23 mouse cellular contexts compared by ENCODE assay signal in genomic region chr5:69541680-69542079, GRCm38 (mm10). TPM values are rescaled to one million over a fixed set of nuclear protein-coding genes. Genes with fewer than 3 reads are reported as not detected.
DNase-seq lines count a peak whose midpoint lies in the region; ATAC-seq and TF ChIP-seq lines count a peak whose summit lies in the region.
"Had no signal": no experiment of that assay in that cellular context is flagged by ENCODE, and none has a peak within 500 bp of the region (broad histone marks: within the 10 kb centered on the region; RNA-seq: fewer than 3 reads in every experiment).

No protein-coding gene starts in this region.

- no peak for TF ChIP-seq POLR2A in kidney, adult 2 months (IDR thresholded peaks at IDR 0.05; ENCODE audit: low read depth, low read length)

- H3K27me3 ChIP-seq in heart, embryonic 13.5 days (replicated peaks): no peaks in the 10 kb centered on the region
- H3K27me3 ChIP-seq in heart, postnatal 0 days (ENCODE audit: control insufficient read depth, insufficient read depth, low read length): no peaks in the 10 kb centered on the region
- H3K27me3 ChIP-seq in kidney, adult 2 months (replicated peaks; ENCODE audit: control insufficient read depth, insufficient read depth, low read length): no peaks in the 10 kb centered on the region
- H3K27me3 ChIP-seq: embryonic facial prominence, embryonic 12.5 days; forebrain, embryonic 15.5 days; hindbrain, embryonic 12.5 days had no signal

- no peak overlapping the region for H3K9ac ChIP-seq in heart, embryonic 13.5 days
- H3K9ac ChIP-seq in heart, postnatal 0 days (replicated peaks; ENCODE audit: low read depth, low read length): no peak overlapping the region
- H3K9ac ChIP-seq: embryonic facial prominence, embryonic 12.5 days; forebrain, embryonic 15.5 days; hindbrain, embryonic 12.5 days had no signal

- H3K4me3 ChIP-seq in heart, embryonic 13.5 days: no peak overlapping the region
- H3K4me3 ChIP-seq in heart, postnatal 0 days (ENCODE audit: low read depth, low read length): peak overlapping the region; percentile 41; the same call in 1 of the 2 replicates
- H3K4me3 ChIP-seq in kidney, adult 2 months (ENCODE audit: insufficient read depth, low read depth, low read length): no peak overlapping the region
- H3K4me3 ChIP-seq: embryonic facial prominence, embryonic 12.5 days; forebrain, embryonic 15.5 days; hindbrain, embryonic 12.5 days had no signal

- TF ChIP-seq CTCF in heart, postnatal 0 days (IDR thresholded peaks at IDR 0.05; ENCODE audit: low read depth): no peak
- no peak for TF ChIP-seq CTCF in kidney, adult 2 months (conservative IDR thresholded peaks at IDR 0.05; ENCODE audit: insufficient read depth, insufficient read length, low read depth, low read length)

- H3K4me1 ChIP-seq in heart, embryonic 13.5 days: peaks cover 7% of the 10 kb centered on the region
- peaks cover 7% of the 10 kb centered on the region; the same call in 1 of the 2 replicates for H3K4me1 ChIP-seq in heart, postnatal 0 days (ENCODE audit: control insufficient read depth, insufficient read depth)
- H3K4me1 ChIP-seq in kidney, adult 2 months (ENCODE audit: control insufficient read depth, insufficient read depth, low read length): no peaks in the 10 kb centered on the region
- H3K4me1 ChIP-seq: embryonic facial prominence, embryonic 12.5 days; forebrain, embryonic 15.5 days; hindbrain, embryonic 12.5 days had no signal

- 76% methylated on average over 1 of the region's 1 CpGs for WGBS in heart, embryonic 13.5 days
- WGBS in heart, postnatal 0 days: 71% methylated on average over 1 of the region's 1 CpGs
- WGBS in kidney, adult 2 months: 76% methylated on average over 1 of the region's 1 CpGs

- intact Hi-C loops in heart, postnatal 36 days (cut with DNase I): no loop called here

- no peak overlapping the region for H3K4me2 ChIP-seq in heart, embryonic 13.5 days
- H3K4me2 ChIP-seq in heart, postnatal 0 days (ENCODE audit: low read depth, low read length): peak overlapping the region; percentile 55
- H3K4me2 ChIP-seq: embryonic facial prominence, embryonic 12.5 days; forebrain, embryonic 15.5 days; hindbrain, embryonic 12.5 days had no signal

- 0 out of 2 replicates have a peak overlapping the region, but pooled peaks have one; percentile 36 for H3K27ac ChIP-seq in heart, embryonic 13.5 days (replicated peaks)
- H3K27ac ChIP-seq in heart, postnatal 0 days (ENCODE audit: low read depth): peak overlapping the region; percentile 92
- no peak overlapping the region for H3K27ac ChIP-seq in kidney, adult 2 months (ENCODE audit: insufficient read depth, low read depth, low read length)
- H3K27ac ChIP-seq: embryonic facial prominence, embryonic 12.5 days; forebrain, embryonic 15.5 days; hindbrain, embryonic 12.5 days had no signal

- H3K9me3 ChIP-seq in heart, embryonic 13.5 days: no peaks in the 10 kb centered on the region
- no peaks in the 10 kb centered on the region for H3K9me3 ChIP-seq in heart, postnatal 0 days (replicated peaks; ENCODE audit: control insufficient read depth, low read length)
- H3K9me3 ChIP-seq: embryonic facial prominence, embryonic 12.5 days; forebrain, embryonic 15.5 days; G1E; hindbrain, embryonic 12.5 days had no signal

- TF ChIP-seq EP300 in heart, postnatal 0 days (IDR thresholded peaks at IDR 0.05; ENCODE audit: low read depth): no peak

- H3K36me3 ChIP-seq in heart, embryonic 13.5 days: no peaks in the 10 kb centered on the region
- no peaks in the 10 kb centered on the region for H3K36me3 ChIP-seq in heart, postnatal 0 days (replicated peaks; ENCODE audit: control insufficient read depth, insufficient read depth, low read length)
- no peaks in the 10 kb centered on the region for H3K36me3 ChIP-seq in kidney, adult 2 months (ENCODE audit: control insufficient read depth, insufficient read depth, low read length)
- H3K36me3 ChIP-seq: embryonic facial prominence, embryonic 12.5 days; forebrain, embryonic 15.5 days; G1E; hindbrain, embryonic 12.5 days had no signal

- no peak for DNase-seq in heart, postnatal 36 days
- DNase-seq in heart, postnatal 0 days (ENCODE audit: low spot score): peak; percentile 55
- DNase-seq in heart, postnatal 4 days: no peak
- DNase-seq in brain, adult 2 months (ENCODE audit: low read depth, low spot score): peak; percentile 52
- no peak for DNase-seq in kidney, adult 2 months
- DNase-seq: adrenal gland, adult 8-10 months; adrenal gland, postnatal 36 days; B cell, adult 2 months; cerebellum, adult 11-12 months; cerebellum, postnatal 25 days; gastrocnemius, postnatal 14 days; kidney, adult 9 months had no signal

- ATAC-seq in heart, embryonic 13.5 days (ENCODE audit: extremely low read depth, insufficient number of reproducible peaks, low FRiP score, low TSS enrichment): no peak
- peak; percentile 75 for ATAC-seq in heart, postnatal 0 days (ENCODE audit: insufficient read depth, low read depth)
- ATAC-seq: CD4-positive, CD25-positive, alpha-beta regulatory T cell, adult 4 months; forebrain, embryonic 15.5 days; hindbrain, embryonic 16.5 days; inflammation-experienced regulatory T-cells, adult 6 months; intestine, postnatal 0 days had no signal

RNA-seq across cellular contexts. Expression of gene Yipf7, which starts 0.8 kb away (rescaled TPM):
- polyA plus RNA-seq in heart, embryonic 13.5 days (2015; fragmentation: Nextera tagmentation; extraction: Ambion mirVana): 6.5 and 9.6 TPM in 2 replicates
- total RNA-seq in heart, postnatal 36 days (2021): 100 to 1,000 TPM; 158 to 177 TPM
- total RNA-seq in heart, postnatal 0 days (2014; rRNA removed; ENCODE audit: low replicate concordance): 55.3 and 103 TPM in 2 replicates
- polyA plus RNA-seq in heart, postnatal 0 days (2015; fragmentation: Nextera tagmentation; extraction: Ambion mirVana): 107 and 118 TPM in 2 replicates
- 100 to 1,000 TPM; 100 to 110 TPM for total RNA-seq in heart, postnatal 4 days (2021)
- 2.1 TPM in 1 of 2 replicates, not detected in the other for polyA plus RNA-seq in kidney, adult 2 months (2012; rRNA removed)
- total RNA-seq: adrenal gland, adult 8-10 months; adrenal gland, postnatal 36 days; G1E; granulocyte monocyte progenitor cell, adult 5-6 weeks had no signal
- polyA plus RNA-seq: CD4-positive, CD25-positive, alpha-beta regulatory T cell, adult 4 months; forebrain, embryonic 11.5 days; forebrain, embryonic 15.5 days; G1E; hindbrain, embryonic 16.5 days; inflammation-experienced regulatory T-cells, adult 6 months; intestine, postnatal 0 days had no signal

RNA-seq across cellular contexts. Expression of gene Guf1, which starts 15.0 kb away (rescaled TPM):
- polyA plus RNA-seq in heart, embryonic 13.5 days (2015; fragmentation: Nextera tagmentation; extraction: Ambion mirVana): 28.7 and 31.5 TPM in 2 replicates
- 10 to 100 TPM; 26.1 to 30.1 TPM for total RNA-seq in heart, postnatal 36 days (2021)
- 21.8 and 32.7 TPM in 2 replicates for total RNA-seq in heart, postnatal 0 days (2014; rRNA removed; ENCODE audit: low replicate concordance)
- polyA plus RNA-seq in heart, postnatal 0 days (2015; fragmentation: Nextera tagmentation; extraction: Ambion mirVana): 37.2 and 38.6 TPM in 2 replicates
- 10 to 100 TPM; 30.3 to 33.2 TPM for total RNA-seq in heart, postnatal 4 days (2021)
- polyA plus RNA-seq in kidney, adult 2 months (2012; rRNA removed): 6.6 and 6.9 TPM in 2 replicates

RNA-seq across cellular contexts. Expression of gene Gnpda2, which starts 50.5 kb away (rescaled TPM):
- 32.3 and 33.0 TPM in 2 replicates for polyA plus RNA-seq in heart, embryonic 13.5 days (2015; fragmentation: Nextera tagmentation; extraction: Ambion mirVana)
- 10 to 100 TPM; 10.9 to 11.6 TPM for total RNA-seq in heart, postnatal 36 days (2021)
- total RNA-seq in heart, postnatal 0 days (2014; rRNA removed; ENCODE audit: low replicate concordance): 14.9 and 18.9 TPM in 2 replicates
- polyA plus RNA-seq in heart, postnatal 0 days (2015; fragmentation: Nextera tagmentation; extraction: Ambion mirVana): 46.4 and 51.2 TPM in 2 replicates
- 10 to 100 TPM; 14.1 to 15.9 TPM for total RNA-seq in heart, postnatal 4 days (2021)
- polyA plus RNA-seq in kidney, adult 2 months (2012; rRNA removed): 16.0 and 17.9 TPM in 2 replicates

Comparison
In these comparisons a context has a peak if more than half of its experiments do, and no peak if none do; other contexts are left out.
1. DNase-seq: peak in heart, postnatal 0 days (single experiment) and brain, adult 2 months (single experiment); none in heart, postnatal 36 days (0 of 2), heart, postnatal 4 days (single experiment) and kidney, adult 2 months (single experiment).